Mouse (Mus musculus) adrenal gland, postnatal 14 days (tissue): ENCODE measurements around the gene Gucy2g. TPM values are rescaled to one million over a fixed set of nuclear protein-coding genes. Genes with fewer than 3 reads are reported as not detected.

Experiments used
- DNase-seq: peaks from one replicate; pipeline ENCODE4 v3.0.0; 2021; ENCODE audit warnings: mixed read lengths
- long read RNA-seq, 2 experiments: library from polyadenylated mRNA; stranded (forward); transcript quantifications; one replicate each; pipeline ENCODE4 v2.0.0; 2021
- total RNA-seq: library from RNA; stranded (reverse); gene quantifications from 2 replicates; pipeline ENCODE4 v1.2.3, GENCODE M21; 2021

Gucy2g gene
- total RNA-seq: not detected in 2 replicates
- long read RNA-seq, experiment 1: 0 reads
- long read RNA-seq, experiment 2: 0 reads

DNA sequence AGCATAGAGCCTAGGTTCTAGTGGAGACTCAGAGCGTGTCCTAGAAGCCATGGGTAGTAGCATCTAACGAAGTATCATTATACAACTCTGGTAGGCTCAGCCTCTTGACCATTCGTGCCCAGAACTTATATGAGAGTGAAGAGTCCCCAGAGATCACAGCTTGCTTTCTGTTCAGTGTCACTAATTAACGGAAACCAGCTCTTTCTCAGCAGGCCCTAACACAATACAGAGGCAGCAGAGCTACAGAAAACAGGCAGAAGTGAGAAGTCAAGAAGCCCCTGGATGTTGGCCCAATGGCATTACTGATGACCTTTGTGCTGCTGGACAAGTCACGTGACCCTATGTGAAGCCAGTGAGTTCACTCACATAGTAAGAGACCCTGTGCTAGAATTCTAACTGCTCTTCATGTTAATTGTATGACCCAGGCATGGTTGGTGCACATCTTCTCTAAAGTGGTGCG, at the start of gene Gucy2g:
Gene Gucy2g (minus strand): TSS at position 51 of the 460 bp plus-strand sequence.
- DNase-seq: no peak

DNA sequence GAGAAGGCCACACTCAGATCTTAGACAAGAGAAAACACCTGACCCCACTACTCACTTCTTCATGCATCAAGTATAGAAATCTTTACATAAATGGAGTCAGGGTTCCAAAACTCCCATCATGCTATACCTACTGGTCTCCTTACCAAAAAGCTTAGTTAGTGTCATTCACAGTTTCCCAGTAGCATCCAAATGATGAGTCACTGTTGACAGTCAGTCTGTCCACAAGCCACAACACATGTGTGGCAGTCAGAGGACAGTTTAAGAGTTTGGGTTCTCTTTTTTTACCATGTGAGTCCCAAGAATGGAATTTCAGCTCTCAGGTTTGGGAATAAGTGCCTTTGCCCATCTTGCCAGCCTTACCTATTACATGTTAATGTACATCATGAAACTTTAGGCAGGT, 47.9 kb upstream of the Gucy2g start:
- no peak for DNase-seq

DNA sequence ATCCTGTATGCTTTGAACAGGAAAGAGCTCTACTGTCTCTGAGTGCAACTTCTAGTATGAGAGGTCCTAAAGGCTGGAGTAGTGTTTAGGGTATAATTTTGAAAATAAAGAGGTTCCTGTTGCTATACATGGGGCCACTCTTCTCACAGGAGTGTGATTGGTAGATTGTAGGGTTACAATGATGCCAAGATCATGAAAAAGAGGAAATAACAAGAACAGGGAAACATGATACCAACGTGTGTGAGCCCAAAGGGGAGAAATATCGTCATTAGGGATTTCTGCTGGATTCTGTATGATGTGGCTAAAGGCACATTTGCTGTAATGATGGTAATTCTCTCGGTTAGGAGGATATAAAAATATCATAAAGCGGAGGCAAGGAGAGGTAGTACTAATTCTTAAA, 45.0 kb upstream of the Gucy2g start:
- DNase-seq: no peak

DNA sequence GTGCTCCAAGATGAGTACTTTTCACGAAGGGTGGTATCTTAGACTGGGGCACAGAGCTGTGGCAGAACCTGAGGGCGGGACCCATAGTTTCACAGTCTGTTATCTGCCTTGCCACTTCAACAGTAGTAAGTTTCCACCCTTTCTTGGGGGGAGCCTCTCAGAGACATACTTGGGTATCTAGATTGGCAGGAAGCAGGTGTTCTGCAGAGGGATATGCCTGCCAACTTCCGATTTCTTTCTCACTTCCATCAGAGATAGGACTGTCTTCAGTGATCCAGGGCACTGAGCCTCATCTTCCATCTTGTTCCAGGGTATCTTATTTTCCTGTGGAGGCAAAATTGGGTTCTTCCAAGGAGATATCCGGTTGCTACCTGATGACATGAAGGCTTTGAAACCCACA, 43.1 kb upstream of the Gucy2g start:
- no peak for DNase-seq

DNA sequence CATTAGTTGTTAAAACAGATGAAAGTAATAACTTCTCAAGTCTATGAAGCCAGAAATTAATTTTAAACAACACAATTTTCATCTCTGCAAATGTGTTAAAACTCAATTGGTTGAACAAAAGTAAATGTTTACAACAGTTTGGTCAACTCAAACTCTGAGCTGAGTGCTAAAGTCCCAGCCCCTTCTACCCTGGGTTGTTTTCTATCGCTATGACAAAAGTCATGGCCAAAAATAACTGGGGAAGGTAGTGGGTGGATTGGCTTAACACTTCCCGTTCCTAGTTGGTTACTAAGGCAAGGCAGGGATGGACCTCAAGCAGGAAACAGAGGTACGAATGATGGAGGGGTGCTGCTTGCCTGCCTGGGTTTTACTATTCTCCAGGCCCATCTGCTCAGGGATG, 35.7 kb upstream of the Gucy2g start:
- DNase-seq: no peak

DNA sequence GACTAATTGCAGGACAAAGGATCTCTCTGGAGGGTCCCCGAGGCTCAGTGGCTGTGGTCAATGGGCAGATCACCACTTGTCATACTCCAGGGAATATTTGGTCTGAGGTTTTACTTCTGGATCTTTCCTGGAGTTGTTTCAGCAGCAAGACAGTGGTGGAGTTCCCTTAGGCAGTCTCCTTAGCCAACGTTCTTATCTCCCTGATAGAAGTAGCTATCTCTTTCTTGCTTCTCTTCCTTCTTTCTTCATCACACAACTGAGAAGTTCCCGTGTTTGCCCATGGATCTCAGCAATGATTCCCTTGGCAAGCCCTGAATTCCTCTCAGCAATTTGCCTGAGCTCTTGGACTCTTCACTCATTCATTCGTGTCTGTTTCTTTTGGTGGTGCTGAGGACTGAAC, 35.1 kb upstream of the Gucy2g start:
- no peak for DNase-seq

DNA sequence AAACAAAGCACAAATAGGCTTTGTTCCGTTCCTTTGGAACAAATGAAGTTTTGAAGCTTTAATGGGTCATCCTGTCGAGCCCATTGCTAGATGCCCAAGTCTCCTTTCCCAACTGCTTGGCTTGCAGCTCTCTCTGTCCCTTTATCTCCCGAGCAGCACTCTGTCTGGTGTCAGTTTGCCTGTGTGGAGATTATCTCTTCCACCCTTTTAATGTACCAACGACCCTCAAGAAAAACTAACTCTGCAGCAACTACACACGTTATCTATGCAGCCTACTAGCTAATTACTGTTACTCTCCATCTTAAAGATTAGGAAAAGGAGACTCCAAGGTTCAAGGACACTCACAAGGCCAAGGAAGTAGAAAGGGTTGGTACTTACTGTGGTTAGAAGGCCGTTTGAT, 32.3 kb upstream of the Gucy2g start:
- no peak for DNase-seq

DNA sequence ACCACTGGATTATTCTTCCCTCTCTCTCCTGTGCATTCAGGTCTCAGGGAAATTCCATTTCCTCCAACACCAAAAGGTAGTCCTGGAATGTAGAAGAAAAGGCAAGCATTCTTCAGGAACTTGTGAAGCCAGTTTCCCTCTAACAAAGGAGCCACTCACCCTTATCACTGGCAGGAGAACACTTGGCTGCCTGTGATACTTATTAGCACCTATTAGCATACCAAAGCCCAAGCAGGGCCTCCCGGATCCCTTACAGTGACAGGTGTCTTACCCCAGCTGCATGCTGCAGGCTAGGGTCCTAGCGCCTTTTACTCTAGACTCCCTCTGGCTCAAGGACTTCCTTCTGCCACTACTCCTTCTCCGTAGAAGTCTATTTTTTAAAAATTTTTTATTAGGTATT, 30.4 kb upstream of the Gucy2g start:
- no peak for DNase-seq

DNA sequence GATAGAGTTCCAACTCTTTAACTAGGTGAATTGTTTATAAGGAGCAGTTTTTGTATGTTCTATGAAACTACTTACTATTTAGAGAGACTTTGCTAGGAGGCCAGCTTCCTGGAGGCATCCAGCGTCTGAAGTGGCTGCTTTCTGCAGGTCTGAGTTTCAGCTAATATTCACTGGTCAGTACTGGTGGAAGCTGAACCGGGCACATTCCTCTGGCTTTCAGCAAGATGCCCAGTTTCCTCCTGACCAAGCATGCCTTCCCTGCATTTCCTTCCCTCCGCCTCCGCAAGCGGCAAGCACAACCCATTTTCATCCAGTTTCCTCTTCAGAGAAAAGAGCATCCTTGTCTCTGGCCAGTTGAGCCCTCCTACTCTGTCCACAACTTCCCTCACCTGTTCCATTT, 28.0 kb upstream of the Gucy2g start:
- DNase-seq: no peak

DNA sequence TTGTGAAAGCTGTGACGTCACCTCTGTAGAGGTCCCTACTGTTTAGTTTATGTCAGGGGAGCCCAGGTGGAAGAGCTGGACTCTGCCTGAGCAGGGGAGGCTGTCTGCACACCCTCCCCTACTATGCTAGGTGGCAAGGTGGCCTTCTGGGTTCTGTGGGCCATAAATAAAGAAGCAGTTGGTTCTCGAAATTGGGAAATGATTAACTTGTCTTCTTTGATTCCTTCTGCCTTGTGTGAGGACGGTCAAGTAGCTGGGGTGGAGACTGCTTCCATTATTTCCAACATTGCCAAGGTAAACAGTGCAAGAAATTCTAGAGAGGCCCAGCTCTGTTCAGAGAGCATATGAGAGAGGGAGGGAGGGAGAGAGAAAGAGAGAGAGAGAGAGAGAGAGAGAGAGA, 27.1 kb upstream of the Gucy2g start:
- DNase-seq: no peak

DNA sequence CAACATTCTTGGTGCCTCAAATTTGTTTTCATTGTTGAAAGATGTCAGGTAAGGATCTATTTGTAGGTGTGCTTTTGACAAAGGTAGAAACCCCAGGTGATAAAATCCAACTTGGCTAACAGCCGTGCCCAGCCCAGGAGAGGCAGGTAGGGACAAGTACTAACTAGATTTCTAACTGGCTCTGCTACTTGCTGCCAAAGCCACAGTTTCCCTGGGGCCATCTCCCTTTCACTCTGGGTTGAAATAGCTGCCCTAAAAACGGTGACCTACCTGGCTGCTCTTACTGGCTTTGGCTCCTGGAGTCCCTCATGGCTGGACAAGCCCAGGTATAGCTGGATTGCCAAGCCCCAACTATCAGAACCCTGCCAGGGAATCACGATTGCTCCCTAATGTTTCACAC, 25.8 kb upstream of the Gucy2g start:
- no peak for DNase-seq

DNA sequence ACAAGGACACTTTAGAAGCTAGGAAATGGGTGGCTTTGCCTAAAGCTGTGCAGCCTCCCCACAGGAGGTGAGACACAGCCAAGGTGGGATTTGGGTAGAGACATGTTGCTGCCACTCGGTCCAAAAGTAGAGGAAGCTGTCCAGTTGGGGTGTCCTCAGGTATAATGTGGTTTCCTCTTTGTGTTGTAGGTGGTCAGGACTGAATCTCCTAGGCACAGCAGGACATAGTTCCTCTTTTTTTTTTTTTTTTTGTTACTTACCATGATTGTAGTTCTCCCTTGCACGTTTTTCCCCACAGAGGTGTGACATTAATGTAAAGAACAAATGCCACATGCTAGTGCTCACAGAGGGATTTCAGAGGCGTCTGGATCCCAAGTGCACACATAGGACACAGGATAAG, 24.2 kb upstream of the Gucy2g start:
- no peak for DNase-seq

DNA sequence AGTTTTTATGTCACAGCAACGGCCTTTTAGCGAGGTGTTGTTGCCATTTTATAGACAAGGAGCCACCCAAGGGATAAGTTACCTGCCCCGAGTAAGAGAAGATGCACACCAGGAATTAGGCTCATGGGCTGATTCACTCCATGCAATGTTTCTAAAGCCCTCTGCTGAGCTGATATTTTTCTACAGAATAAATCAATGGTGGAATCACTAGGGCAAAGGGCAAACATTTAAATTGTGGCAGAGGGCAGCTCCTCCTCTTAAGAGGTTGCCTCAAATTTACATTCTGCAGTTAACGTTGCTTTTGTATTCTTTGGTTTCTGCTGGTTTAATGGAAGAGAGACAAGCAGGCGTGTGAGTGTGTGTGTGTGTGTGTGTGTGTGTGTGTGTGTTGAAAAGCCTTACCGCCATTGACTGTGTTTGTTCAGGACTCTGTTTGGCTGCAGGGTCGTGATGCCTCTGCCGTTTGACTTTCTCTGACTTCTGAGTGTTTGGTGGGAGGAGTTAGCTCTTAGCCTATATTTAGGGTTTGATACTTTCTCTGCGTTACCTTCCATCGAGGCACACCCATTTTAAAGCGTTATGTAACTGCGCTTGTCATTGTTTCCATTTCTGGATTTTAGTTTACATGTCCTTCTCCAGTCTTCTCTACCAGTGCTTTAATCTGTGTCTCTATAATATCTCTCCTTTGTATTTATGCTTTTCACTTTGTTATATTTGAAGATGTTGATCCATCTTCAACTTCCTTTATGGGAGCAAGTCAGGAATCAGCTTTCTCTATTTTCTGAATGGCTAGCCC, 19.6 kb upstream of the Gucy2g start:
- no peak for DNase-seq

DNA sequence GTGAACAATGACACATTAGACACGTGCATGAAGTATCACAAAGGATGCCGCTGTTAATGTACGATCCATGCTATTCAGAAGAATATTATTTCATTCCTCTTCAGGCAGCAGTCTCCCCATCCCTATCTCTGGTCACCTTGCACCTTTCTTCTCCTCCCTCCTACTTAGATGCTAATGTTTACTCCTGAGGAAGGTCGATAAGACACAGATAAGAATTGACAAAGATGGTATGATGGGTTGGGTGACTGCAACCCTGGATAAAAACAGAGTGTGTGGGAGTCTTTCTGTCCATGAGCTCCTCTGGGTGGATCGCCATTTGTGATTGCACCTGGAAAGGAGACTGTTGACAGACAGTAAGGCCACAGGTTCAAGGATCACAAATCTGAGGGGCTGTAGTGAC, 17.5 kb upstream of the Gucy2g start:
- no peak for DNase-seq

DNA sequence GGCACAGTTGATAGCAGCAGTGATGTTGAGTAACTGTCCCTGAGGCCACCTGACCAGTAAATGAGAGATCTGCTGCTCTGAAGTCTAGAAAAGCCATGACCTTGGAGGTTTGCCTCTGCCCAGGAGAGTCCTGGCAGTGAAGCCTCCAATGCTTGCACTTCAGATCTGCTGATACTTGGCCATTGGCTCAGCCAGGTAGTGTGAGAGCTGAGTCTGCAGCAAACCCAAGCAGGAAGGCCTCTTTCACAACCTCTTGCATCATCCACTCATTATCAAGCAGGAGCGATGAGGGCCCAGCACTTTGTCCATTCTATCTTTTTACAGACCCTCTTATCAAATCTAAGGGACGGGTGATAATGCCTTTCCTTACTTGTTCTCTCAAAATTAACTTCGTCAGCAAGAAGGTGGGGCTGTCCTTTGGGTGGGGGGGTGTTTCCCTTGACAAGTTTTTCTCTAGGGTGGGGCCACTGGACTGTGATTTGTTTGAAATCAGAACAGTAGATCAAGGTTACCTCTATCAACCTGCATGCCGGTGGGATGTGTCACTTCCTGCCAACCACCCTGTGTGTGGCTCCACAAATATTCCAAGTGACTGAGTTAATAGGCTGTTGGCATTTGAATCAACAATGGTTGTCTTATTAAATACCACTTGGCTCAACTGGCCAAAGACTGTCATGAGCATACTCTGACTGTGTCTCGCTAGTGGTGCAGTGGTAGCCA, 16.8 kb upstream of the Gucy2g start:
- DNase-seq: peak; percentile 67

DNA sequence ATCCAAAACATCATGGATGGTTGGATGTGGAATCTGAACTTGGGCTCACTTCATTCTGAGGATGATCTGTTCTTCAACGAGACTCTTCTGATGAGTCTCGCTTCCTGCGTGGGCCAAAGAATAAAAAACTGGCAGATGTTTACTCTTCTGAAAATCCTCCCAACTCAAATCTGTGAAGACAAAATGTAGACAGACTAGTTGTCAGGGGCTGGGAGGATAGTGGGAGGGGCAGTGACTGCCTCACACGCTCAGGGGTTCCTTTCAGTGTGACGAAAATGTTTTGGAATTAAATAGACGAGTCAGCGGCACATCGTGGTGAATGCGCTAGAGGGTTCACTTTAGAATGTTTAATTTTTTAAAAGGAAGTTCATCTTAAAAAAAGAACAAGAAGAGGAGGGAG, 15.1 kb upstream of the Gucy2g start:
- DNase-seq: no peak

DNA sequence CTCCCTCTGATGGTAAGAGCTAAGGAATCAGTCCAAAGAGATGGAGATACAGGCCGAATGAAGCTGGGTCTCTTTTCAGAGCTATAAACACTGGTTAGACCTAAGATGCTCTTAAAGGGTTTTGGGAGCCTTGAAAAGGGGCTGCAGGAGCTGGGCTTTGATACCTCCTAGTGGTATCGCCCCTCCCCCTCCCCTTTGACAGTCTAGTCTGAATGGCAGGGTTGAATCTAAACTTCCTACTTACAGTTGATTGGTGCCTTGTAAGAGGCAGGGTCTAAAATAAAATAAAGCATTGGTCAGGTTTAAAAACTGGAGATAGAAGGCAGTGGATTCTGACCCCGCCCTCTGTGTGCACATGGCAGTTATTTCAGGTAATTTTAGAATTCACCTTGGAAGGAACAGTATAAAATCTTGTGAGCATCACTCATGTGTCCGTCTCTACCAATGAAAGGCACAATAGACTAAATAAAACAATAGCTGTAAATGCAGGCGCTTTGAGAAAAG, 13.5 kb upstream of the Gucy2g start:
- DNase-seq: peak; percentile 57

DNA sequence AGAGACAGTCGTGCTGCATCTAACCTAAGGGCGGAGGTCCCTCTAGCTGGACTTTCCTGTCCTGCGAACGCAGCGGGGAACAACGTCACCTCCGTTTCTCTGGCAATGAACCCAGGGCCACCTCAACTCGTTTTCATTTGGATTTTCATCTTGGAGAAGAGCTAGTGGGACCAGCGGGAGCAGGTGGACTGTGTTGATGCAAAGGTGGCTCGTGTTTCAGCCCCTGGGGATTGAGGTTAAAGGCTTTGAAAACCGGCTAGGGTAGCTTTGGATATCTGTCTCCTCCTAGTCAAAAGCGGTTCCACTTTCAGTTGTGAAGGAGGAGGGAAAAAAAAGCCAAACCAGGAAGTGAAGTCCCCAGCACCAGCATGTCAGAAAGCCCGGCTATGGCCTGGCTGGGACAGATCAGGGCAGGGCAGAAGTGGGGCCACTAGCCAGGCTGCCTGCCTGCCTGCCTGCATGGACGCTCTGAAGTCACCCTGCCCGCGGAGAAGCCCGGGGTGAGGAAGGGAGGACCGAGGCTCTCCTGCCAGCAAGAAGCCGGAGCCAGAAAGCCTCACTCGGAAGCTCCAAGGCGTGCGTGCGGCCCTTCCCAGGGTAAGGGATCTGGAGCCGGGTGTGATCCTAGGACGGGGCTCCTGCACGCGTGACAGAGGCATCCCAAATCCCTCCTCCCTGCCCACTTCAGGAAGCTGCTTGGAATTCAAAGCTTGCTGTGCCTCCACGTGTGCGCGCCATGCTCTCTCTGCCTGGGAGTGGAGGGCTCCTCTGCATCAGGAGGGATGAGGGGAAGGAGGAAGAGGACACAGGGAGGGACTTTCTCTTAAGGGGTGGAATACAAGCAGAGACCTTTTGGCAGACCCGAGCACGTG, 12.8 kb upstream of the Gucy2g start:
- peak; percentile 82 for DNase-seq

DNA sequence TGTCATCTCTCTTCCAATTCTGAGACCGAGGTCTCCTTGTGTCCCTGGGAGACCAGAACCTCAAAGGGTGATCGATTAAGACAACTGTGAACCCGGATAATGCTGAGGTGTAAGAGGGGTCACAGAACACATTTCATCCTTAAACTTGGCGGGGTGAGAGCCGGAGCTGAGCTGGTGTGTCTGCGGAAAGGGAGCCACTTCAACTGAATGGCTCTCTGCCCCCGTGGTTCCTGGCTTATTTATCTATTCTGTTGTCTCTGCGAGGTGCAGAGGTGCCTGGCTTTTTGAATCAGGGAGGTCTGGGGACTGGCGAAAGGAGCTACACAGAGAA, 12.2 kb upstream of the Gucy2g start:
- no peak for DNase-seq

DNA sequence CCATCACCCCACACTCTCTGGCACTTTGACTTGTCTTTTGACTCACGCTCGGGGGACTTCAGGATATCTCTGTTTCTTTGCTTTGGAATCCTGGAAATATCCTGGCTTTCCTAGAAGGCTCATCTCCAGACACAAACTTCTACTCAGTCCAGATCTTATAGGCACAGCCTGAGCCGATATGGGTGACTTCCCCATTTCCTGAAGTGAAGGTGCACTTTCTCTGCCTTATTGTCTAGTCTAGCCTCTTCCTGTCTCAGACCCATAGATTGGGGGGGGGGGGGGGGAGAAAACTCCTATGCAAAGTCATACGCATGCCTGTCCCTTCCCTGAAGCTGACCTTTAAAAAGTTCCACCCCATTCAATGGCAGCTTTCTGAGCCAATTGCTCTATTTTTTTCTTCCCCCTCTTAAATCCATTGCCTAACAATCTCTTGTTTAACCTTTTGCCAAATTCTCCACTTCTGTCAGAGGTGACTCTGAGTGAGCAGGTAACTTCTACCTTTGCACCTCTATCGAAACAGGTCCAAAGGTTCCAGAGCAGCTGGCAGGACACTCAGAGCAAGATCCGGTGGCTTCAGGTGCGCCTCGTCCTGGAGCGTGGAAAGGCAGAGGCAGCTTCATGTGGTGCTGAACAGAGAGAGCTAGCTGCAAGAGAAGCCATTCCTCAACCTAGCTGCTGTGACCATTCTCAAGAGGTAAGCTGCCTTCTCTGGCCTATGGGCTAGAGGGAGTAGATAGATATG, 10.5 kb upstream of the Gucy2g start, which contains the start of gene Acsl5:
Gene Acsl5 (plus strand): TSS at position 556 of the 742 bp plus-strand sequence.
- no peak for DNase-seq

DNA sequence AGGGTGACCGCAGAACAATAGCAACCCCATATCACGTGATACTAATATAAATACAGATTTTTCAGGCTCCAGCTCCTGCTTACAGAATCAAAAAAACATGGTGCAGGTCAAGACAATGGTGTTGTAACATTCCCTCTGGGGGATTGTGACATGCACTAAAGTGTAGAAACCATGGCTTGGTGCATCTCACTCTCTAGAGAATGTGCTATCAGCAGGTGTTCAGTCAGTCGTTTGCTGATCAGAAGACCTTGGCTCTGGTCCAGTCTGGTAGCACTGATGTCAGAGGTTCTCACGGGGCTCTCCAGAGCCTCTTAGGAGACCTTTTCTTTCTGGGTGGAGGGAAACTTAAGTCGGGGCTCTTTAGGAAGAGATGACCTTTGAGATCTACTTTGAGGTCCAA, 9.4 kb upstream of the Gucy2g start:
- peak; percentile 20 for DNase-seq

DNA sequence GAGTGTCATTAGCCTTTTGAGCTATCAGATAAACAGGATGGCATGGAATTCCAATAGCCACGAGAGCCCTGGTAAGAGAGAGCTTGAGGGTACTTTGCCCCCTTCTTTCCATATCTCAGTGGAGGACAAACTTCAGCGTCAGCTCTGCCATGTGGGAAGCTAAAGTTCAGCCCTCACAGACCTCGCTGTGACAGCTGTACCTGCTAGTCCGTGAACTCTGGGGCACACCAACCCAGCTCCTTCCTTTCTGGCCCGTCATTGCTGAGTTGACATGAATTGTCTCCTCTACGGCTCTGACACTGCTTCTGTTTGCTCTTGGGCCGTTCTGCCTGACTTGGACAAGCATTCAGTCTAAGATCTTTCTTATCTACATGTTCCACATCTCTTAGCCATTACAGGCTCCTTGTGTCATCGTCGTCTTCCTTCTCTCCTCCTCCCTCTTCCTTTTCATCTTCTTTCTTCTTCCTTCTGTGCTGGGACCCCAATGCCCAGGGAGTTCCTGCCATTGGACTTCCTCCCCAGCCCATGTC, 7.0 kb upstream of the Gucy2g start:
- DNase-seq: no peak
